Mouse (Mus musculus): ENCODE data around the gene Gja5.

The Gja5 gene

GRCm38 (mm10) chr3:97048360-97048759 lies 143.9 kb downstream of the Gja5 start:
- TF ChIP-seq GATA4 (IDR thresholded peaks at IDR 0.05; ENCODE audit: insufficient replicate concordance, low read length) = no peak

- TF ChIP-seq GATA4 (IDR thresholded peaks at IDR 0.05; ENCODE audit: insufficient replicate concordance, low read length) = no peak
Observed at GRCm38 (mm10) chr3:97051264-97051744, 146.8 kb downstream of the Gja5 start.

GRCm38 (mm10) chr3:97052069-97052799 lies 147.7 kb downstream of the Gja5 start:
- no peak for TF ChIP-seq GATA4 (IDR thresholded peaks at IDR 0.05; ENCODE audit: insufficient replicate concordance, low read length)

GRCm38 (mm10) chr3:97058704-97059103 lies 154.2 kb downstream of the Gja5 start:
- TF ChIP-seq GATA4 (IDR thresholded peaks at IDR 0.05; ENCODE audit: insufficient replicate concordance, low read length) = no peak

GRCm38 (mm10) chr3:97060119-97060518 lies 155.6 kb downstream of the Gja5 start:
- TF ChIP-seq GATA4 (IDR thresholded peaks at IDR 0.05; ENCODE audit: insufficient replicate concordance, low read length) = no peak

GRCm38 (mm10) chr3:97062814-97063213 lies 158.3 kb downstream of the Gja5 start:
- TF ChIP-seq GATA4 (IDR thresholded peaks at IDR 0.05; ENCODE audit: insufficient replicate concordance, low read length) = no peak

- TF ChIP-seq GATA4 (IDR thresholded peaks at IDR 0.05; ENCODE audit: insufficient replicate concordance, low read length) = no peak
Observed at GRCm38 (mm10) chr3:97064046-97064445, 159.6 kb downstream of the Gja5 start.

GRCm38 (mm10) chr3:97076412-97076811 lies 171.9 kb downstream of the Gja5 start:
- no peak for TF ChIP-seq GATA4 (IDR thresholded peaks at IDR 0.05; ENCODE audit: insufficient replicate concordance, low read length)

GRCm38 (mm10) chr3:97078436-97078835 lies 173.9 kb downstream of the Gja5 start:
- TF ChIP-seq GATA4 (IDR thresholded peaks at IDR 0.05; ENCODE audit: insufficient replicate concordance, low read length) = no peak

GRCm38 (mm10) chr3:97082156-97082555 lies 177.7 kb downstream of the Gja5 start:
- TF ChIP-seq GATA4 (IDR thresholded peaks at IDR 0.05; ENCODE audit: insufficient replicate concordance, low read length) = no peak

- no peak for TF ChIP-seq GATA4 (IDR thresholded peaks at IDR 0.05; ENCODE audit: insufficient replicate concordance, low read length)
Observed at GRCm38 (mm10) chr3:97087326-97087725, 182.8 kb downstream of the Gja5 start.

- TF ChIP-seq GATA4 (IDR thresholded peaks at IDR 0.05; ENCODE audit: insufficient replicate concordance, low read length) = no peak
Observed at GRCm38 (mm10) chr3:97100784-97101641, 196.5 kb downstream of the Gja5 start.

- TF ChIP-seq GATA4 (IDR thresholded peaks at IDR 0.05; ENCODE audit: insufficient replicate concordance, low read length) = no peak
Observed at GRCm38 (mm10) chr3:97104696-97105430, 200.4 kb downstream of the Gja5 start.

- TF ChIP-seq GATA4 (IDR thresholded peaks at IDR 0.05; ENCODE audit: insufficient replicate concordance, low read length) = no peak
Observed at GRCm38 (mm10) chr3:97117511-97117910, 213.0 kb downstream of the Gja5 start.

- no peak for TF ChIP-seq GATA4 (IDR thresholded peaks at IDR 0.05; ENCODE audit: insufficient replicate concordance, low read length)
Observed at GRCm38 (mm10) chr3:97118313-97118712, 213.8 kb downstream of the Gja5 start.
